Mouse (Mus musculus) heart, adult 2 months (tissue): ENCODE measurements around the gene Itih3.

Experiments used
- CTCF ChIP-seq: fragments of 200-600 bp; IDR thresholded peaks from 2 replicates; pipeline ENCODE4 v1.8.1; 2022; ENCODE audit warnings: antibody characterized with exemption, mild to moderate bottlenecking, moderate library complexity
- EP300 ChIP-seq: fragments of 200-500 bp; IDR thresholded peaks from 2 replicates; pipeline ENCODE4 v1.6.1; 2011; ENCODE audit warnings: low read depth, low read length, control low read depth; ENCODE audit not compliant: insufficient read depth

DNA sequence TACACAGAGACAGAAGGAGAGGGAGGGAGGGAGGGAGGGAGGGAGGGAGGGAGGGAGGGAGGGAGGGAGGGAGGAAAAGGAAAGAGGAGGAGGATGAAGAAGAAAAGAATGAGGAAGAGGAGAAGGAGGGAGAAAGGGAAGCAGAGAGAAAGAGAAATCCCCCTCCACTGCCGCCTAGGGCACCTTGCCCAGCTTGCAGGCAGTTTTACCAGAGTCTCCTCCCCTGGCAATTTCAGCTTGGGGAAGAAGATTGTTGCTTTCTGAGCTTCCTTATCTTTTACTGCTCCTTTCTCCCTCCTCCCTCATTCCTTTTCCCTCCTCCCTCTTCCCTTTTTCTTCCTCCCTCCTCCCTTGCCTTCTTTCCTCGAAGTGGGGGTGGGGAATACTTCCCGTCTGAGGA is 20.5 kb downstream of the Itih3 start:
- TF ChIP-seq CTCF (no peak), EP300 (no peak)
